Mouse (Mus musculus) embryo, embryonic 11 days (tissue): ENCODE results near the gene Cenpa.

Experiments
- DNase-seq: peaks from one replicate; pipeline ENCODE4 v3.0.0-alpha.2; 2015

Cenpa gene

GRCm38 (mm10) chr5:30666391-30667195, at the start of gene Cenpa:
Gene Cenpa, plus strand, starts transcription at chr5:30666777.
- DNase-seq: peak; percentile 95

GRCm38 (mm10) chr5:30617357-30617756, 49.2 kb upstream of the Cenpa start:
- no peak for DNase-seq

GRCm38 (mm10) chr5:30617851-30618250, 48.7 kb upstream of the Cenpa start:
- DNase-seq: no peak

- DNase-seq: no peak
Measured at GRCm38 (mm10) chr5:30618376-30619003, 48.1 kb upstream of the Cenpa start.

- DNase-seq: no peak
Measured at GRCm38 (mm10) chr5:30619211-30619610, 47.4 kb upstream of the Cenpa start.

GRCm38 (mm10) chr5:30620567-30620966, 46.0 kb upstream of the Cenpa start:
- DNase-seq: no peak

- no peak for DNase-seq
Measured at GRCm38 (mm10) chr5:30621211-30621790, 45.3 kb upstream of the Cenpa start.

- DNase-seq: no peak
Measured at GRCm38 (mm10) chr5:30621844-30622176, 44.8 kb upstream of the Cenpa start.

- DNase-seq: peak; percentile 61
Measured at GRCm38 (mm10) chr5:30622177-30622840, 44.3 kb upstream of the Cenpa start.

- DNase-seq: peak; percentile 59
Measured at GRCm38 (mm10) chr5:30622841-30623185, 43.8 kb upstream of the Cenpa start.

- no peak for DNase-seq
Measured at GRCm38 (mm10) chr5:30623380-30623779, 43.2 kb upstream of the Cenpa start.

- DNase-seq: no peak
Measured at GRCm38 (mm10) chr5:30624311-30624710, 42.3 kb upstream of the Cenpa start.

GRCm38 (mm10) chr5:30624908-30625307, 41.7 kb upstream of the Cenpa start:
- no peak for DNase-seq

- DNase-seq: no peak
Measured at GRCm38 (mm10) chr5:30625379-30625778, 41.2 kb upstream of the Cenpa start.

GRCm38 (mm10) chr5:30626331-30627105, 40.1 kb upstream of the Cenpa start:
- no peak for DNase-seq

- DNase-seq: no peak
Measured at GRCm38 (mm10) chr5:30628511-30628910, 38.1 kb upstream of the Cenpa start.

GRCm38 (mm10) chr5:30630401-30630800, 36.2 kb upstream of the Cenpa start:
- no peak for DNase-seq

GRCm38 (mm10) chr5:30632134-30632533, 34.4 kb upstream of the Cenpa start:
- no peak for DNase-seq

- DNase-seq: no peak
Measured at GRCm38 (mm10) chr5:30636994-30637393, 29.6 kb upstream of the Cenpa start.

GRCm38 (mm10) chr5:30638041-30638440, 28.5 kb upstream of the Cenpa start:
- DNase-seq: peak; percentile 85

GRCm38 (mm10) chr5:30643477-30644179, 22.9 kb upstream of the Cenpa start:
- DNase-seq: no peak

GRCm38 (mm10) chr5:30646036-30646435, 20.5 kb upstream of the Cenpa start:
- DNase-seq: no peak
